Mouse (Mus musculus) adrenal gland, adult 8-10 months (tissue): ENCODE data around the gene Noxo1. TPM values are rescaled to one million over a fixed set of nuclear protein-coding genes. Genes with fewer than 3 reads are reported as not detected.
"Not testable (repeated sequence)": the region's sequence is repeated elsewhere in the genome, so short reads cannot be mapped to it uniquely, and the experiment has no call there.

ENCODE experiments used
- DNase-seq: peaks from one replicate; pipeline ENCODE4 v3.0.0; 2022
- total RNA-seq, 4 experiments: library from RNA; stranded (reverse); gene quantifications; 2 replicates each; pipeline ENCODE4 v1.2.4; 2022

The Noxo1 gene
- total RNA-seq: 10 to 100 TPM in 1 of 4 experiments, 1 to 10 TPM in 3; 2.8 to 14.8 (median 7.5) TPM

GRCm38 (mm10) chr17:24696011-24696697, at the start of gene Noxo1, which contains the start of gene Gfer:
Gene Noxo1 (plus strand): TSS chr17:24696234.
Gene Gfer (minus strand): TSS chr17:24696156.
- DNase-seq: peak; percentile 75

DNA sequence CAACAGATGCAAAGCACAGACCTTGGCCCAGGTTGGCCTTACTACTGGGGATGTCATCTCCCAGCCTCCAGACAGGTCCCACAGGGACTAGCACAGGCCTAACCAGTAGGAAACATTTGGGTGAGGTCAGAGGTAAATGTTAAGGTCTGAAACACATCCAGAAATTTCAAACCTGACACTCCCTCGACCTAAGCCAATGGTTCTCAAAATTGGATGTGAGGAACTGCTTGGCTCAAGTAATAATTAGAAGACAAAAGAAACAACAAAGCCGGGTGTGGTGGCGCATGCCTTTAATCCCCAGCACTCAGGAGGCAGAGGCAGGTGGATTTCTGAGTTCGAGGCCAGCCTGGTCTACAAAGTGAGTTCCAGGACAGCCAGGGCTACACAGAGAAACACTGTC, 49.7 kb upstream of the Noxo1 start:
- no peak for DNase-seq

DNA sequence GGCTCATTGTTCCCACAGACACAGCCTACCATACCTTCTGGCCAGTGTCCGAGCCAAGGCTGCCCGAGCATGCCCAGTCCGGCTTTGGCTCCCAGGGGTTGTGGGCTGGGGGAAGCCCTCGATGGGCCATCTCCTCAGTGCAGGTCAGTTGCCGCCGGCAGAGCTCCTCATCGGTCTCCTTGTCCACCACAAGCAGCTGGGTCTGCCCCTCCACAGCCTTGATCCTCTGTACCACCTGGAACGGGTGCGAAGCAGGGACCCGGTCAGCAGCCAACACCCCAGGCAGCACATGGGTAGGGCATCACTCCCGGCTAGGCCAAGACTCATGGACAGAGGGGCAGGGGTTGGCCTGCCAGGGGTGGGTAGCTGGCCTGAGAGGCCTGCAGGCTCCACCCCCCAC, 48.5 kb upstream of the Noxo1 start:
- no peak for DNase-seq

DNA sequence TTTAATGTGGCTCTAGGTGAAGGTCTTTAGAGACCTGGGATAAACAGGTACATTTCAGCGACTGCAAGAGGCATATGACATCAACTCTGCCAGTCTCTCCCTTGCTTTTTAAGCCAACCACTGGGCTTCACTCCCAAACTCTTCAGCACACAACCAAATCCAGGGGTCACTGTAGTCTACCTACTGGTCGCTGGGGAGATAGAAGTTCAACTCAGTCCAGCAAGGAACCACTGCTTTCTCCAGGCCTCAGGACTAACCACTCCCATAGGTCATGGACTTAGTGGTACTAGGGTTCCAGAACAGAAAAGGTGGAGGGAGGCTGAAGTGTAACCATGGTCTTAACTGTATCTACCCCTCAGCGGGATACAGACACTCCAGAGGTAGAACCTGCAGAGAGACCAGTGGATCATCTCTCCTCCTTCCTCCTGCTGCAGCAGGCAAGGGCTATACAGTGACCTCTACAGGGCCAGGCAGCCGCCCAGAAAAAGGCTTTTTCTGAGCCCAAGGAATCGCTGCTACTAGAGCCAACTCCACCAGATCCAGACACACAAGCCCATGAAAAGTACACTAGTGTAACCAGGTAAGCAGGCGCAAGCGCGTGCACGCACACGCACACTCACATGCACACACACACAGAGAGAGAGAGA, 47.2 kb upstream of the Noxo1 start:
- no peak for DNase-seq

DNA sequence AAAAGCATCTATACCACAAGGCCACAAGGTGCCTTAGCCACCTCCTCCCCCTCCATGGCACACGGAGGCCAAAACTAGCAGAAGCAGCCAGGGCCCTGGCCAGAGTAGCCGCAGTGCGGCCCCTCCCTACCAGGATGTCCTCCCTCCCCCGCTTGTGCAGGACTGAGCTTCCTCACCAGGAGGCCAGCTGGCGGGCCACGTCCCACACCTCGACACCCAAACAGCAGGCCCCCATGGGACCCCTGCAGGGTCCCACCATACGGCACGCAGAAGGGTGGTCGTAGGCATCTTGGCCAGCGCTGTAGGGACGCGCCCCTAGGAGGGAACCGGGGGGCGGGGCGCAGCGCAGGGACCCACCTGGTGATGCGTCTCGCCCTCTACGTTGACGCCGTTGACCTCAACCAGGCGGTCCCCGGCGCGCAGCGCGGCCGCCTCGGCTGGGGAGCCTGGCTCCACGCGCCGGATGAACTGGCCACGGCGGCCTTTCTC, 46.4 kb upstream of the Noxo1 start:
- DNase-seq: no peak

- DNase-seq: no peak
These were observed 45.9 kb upstream of the Noxo1 start, which contains the start of gene Slc9a3r2 for GRCm38 (mm10) chr17:24650070-24650616. Gene Slc9a3r2 (minus strand): TSS chr17:24650327.

DNA sequence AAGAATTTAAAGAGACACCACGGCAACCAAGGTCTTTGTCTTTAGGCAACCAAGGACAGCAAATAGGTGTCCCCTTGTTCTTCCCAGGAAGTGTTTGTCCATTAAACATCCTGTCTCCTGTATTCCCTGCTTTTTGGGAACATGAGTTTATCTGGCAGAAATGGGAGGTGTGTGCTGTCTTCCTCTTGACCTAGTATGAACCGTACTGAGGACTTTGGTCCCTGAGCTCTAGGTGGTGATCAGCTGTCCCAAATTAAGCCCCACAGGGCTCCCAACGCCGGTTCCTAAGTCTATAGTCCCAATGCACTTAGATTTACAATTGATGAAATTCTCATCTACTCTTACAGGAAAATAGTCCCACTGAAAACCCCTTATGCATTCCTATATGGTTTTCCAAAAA, 45.3 kb upstream of the Noxo1 start:
- DNase-seq: no peak

DNA sequence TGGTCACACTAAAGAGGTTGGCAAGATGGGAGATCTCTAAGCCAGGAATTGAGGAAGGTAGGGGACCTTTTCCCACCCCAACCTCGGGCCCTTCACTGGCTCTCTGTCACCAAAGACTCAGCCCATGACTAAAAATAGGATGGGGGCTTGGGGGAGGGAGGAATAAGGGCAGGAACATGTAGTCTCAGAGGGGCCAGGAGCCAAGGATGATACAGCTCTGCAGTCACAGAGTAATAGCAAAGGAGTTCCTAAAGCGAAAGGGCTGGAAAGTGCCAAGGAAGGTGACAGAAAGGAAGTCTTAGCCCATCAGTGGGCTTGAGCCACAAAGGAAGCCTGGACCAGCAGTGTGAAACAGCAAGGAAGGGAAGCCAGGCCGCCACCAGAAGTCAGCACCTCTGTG, 44.2 kb upstream of the Noxo1 start:
- no peak for DNase-seq

GRCm38 (mm10) chr17:24653967-24654710, 41.9 kb upstream of the Noxo1 start:
- no peak for DNase-seq

GRCm38 (mm10) chr17:24654969-24655368, 41.1 kb upstream of the Noxo1 start:
- DNase-seq: no peak

GRCm38 (mm10) chr17:24658017-24658758, 37.8 kb upstream of the Noxo1 start, which contains the start of gene Npw:
Gene Npw (minus strand): TSS chr17:24658457.
- DNase-seq: no peak

DNA sequence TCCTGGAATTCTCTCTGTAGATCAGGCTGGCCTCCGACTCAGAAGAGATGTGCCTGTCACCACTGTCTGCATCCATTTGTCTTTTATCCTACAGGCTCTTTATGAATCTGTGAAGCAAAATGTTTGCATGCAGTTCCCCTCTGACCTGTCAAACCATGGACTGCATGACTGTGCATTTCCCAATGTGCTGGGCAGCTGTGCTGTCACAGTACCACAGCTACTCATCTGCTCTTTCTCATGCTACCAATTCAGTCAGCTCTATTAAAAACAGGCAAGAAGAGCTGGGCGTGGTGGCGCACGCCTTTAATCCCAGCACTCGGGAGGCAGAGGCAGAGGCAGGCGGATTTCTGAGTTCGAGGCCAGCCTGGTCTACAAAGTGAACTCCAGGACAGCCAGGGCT, 29.0 kb upstream of the Noxo1 start:
- not testable (repeated sequence) for DNase-seq

DNA sequence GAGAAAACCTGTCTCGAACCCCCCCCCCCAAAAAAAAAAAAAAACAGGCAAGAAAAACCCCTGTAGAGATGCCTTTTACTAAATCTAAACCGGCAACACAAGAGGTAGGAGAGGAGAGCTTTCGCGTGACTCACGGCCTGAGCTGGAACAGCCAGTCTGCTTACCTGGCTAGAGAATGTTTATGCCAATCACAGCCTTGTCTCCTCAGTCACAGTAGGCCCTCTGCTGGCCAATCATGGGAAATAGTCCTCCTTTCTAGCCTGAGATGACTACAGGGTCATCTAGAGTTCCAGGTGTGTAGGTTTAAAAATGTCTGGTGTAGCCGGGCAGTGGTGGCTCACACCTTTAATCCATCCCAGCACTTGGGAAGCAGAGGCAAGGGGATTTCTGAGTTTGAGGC, 28.6 kb upstream of the Noxo1 start:
- DNase-seq: no peak

DNA sequence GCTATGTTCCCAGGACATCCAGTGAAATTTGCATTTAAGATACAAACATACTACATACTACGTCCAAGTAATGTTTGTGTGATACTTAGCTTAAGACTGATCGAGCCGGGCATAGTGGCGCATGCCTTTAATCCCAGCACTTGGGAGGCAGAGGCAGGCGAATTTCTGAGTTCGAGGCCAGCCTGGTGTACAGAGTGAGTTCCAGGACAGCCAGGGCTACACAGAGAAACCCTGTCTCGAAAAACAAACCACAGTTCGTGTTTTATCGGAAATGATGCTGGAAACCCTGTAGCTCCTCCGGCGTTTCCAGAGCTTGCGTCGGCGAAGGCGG, 26.9 kb upstream of the Noxo1 start:
- DNase-seq: not testable (repeated sequence)

GRCm38 (mm10) chr17:24669545-24670245, 26.3 kb upstream of the Noxo1 start, which contains the start of gene Zfp598:
Gene Zfp598 (plus strand): TSS chr17:24669687.
- peak; percentile 91 for DNase-seq

DNA sequence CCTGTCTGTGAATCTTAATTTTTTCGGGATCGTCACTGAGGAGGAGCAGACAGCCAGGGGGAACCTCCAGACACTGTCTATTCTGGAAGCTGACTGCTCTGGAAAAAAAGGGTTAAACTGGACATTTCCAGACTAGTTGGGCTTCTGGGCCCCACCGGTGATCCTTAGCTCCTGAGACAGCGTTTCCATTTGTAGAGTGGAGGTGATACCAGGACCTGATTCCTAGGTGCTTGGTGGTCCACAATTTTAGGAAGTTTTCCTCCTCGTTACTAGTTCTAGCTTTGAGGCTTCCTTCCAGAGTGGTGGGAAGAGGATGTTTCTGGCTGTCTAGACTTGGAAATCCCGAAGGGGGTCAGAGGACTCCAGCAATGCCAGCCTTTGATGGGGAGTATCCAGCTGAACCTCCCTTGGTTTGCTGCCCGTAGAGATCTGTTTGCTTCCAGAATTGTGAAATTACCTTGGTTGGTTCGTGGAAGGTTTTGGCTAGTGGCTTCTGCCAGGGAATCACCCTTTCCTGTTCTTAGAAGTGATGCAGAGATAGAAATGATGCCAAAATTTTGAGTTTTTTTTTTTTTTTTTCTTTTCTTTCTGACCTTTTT, 25.7 kb upstream of the Noxo1 start:
- no peak for DNase-seq

GRCm38 (mm10) chr17:24671346-24671745, 24.7 kb upstream of the Noxo1 start:
- no peak for DNase-seq

DNA sequence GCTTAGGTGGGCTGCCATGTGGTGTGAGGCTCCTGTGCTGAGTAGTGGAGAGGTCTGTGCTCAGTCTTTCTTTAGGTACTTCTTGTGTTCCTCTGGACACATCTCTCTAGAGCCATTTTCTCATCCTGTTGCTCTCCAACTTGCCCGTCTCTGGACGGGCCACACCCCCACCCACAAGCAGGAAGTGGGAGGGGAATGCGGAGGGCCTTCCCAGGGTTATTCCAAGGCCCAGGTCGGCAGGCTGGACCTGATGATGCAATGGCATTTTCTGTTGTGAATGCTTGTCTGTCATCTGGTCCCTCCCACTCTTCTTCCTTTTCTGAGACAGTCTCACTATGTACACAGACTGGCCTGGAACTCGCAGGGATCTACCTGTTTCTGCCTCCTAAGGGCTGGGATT, 23.9 kb upstream of the Noxo1 start:
- peak; percentile 73 for DNase-seq

DNA sequence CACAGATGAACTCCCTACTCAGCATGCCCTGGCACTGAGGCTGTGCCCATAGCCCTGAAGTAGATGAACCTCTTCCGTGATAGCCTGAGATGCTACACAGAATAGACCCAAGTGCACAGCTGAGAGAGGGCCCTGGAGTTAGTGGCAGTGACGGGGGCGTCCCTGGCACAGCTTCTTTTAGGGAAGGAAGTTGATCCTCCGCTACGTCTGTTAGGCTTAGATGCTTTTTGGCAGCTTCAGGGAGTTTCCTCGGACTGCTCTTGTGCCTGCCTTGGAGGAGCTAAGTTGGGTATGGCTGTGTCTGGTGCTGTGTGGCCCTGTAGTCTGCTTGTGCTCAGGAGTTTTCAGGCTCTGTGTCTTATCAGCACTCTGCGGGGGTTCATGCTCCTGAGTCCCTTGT, 21.8 kb upstream of the Noxo1 start:
- DNase-seq: no peak

- DNase-seq: no peak
These were observed 19.8 kb upstream of the Noxo1 start for GRCm38 (mm10) chr17:24676187-24676586.

GRCm38 (mm10) chr17:24676877-24677276, 19.2 kb upstream of the Noxo1 start:
- DNase-seq: no peak
